Mouse (Mus musculus) hindbrain, embryonic 16.5 days (tissue): ENCODE measurements at regions not wholly inside any gene's neighbourhood (a gene's known extent, or its start where the extent isn't known, plus 50 kb on each side); places are given as distances from the start of the nearest gene placed in this dataset.

Experiments
- ATAC-seq: fragments of 200-750 bp; cut with Nextera tagmentation; 2 replicates; pipeline ENCODE4 v1.8.0; 2017; ENCODE audit warnings: moderate TSS enrichment, moderate library complexity
- H3K27ac ChIP-seq: fragments of 300-500 bp; sonication (generic); 2 replicates; pipeline ENCODE4 v1.5.1; 2014; ENCODE audit warnings: low read depth, mild to moderate bottlenecking, control low read depth, low read length, moderate library complexity
- H3K27me3 ChIP-seq: fragments of 300-500 bp; sonication (generic); replicated peaks from 2 replicates; pipeline ENCODE4 v1.6.1; 2014; ENCODE audit warnings: low read length; ENCODE audit not compliant: control insufficient read depth, insufficient read depth
- H3K36me3 ChIP-seq: fragments of 300-500 bp; sonication (generic); 2 replicates; pipeline ENCODE4 v1.6.1; 2014; ENCODE audit warnings: mild to moderate bottlenecking, low read length, moderate library complexity, mixed read lengths; ENCODE audit not compliant: control insufficient read depth, insufficient read depth
- H3K4me1 ChIP-seq: fragments of 300-500 bp; sonication (generic); 2 replicates; pipeline ENCODE4 v1.6.1; 2014; ENCODE audit warnings: low read depth, low read length; ENCODE audit not compliant: control insufficient read depth, insufficient read depth
- H3K4me2 ChIP-seq: fragments of 300-500 bp; sonication (generic); 2 replicates; pipeline ENCODE4 v1.6.1; 2014; ENCODE audit warnings: mild to moderate bottlenecking, low read length, control low read depth, moderate library complexity
- H3K4me3 ChIP-seq: fragments of 300-500 bp; sonication (generic); 2 replicates; pipeline ENCODE4 v1.5.1; 2014; ENCODE audit warnings: mild to moderate bottlenecking, low read length, control low read depth, moderate library complexity
- H3K9ac ChIP-seq: fragments of 300-500 bp; sonication (generic); 2 replicates; pipeline ENCODE4 v1.6.1; 2014; ENCODE audit warnings: low read depth, mild to moderate bottlenecking, control low read depth, low read length, moderate library complexity
- H3K9me3 ChIP-seq: fragments of 300-500 bp; sonication (generic); 2 replicates; pipeline ENCODE4 v1.6.1; 2014; ENCODE audit warnings: mild to moderate bottlenecking, low read length, moderate library complexity; ENCODE audit not compliant: control insufficient read depth
- WGBS: fragments of 180-500 bp; shearing (Covaris S2); extraction: QIAGEN DNeasy Blood & Tissue Kit; methylation state at CpG from one replicate; pipeline ENCODE4 v1.1.7; 2014; 5-methylcytosine and 5-hydroxymethylcytosine counted together

DNA sequence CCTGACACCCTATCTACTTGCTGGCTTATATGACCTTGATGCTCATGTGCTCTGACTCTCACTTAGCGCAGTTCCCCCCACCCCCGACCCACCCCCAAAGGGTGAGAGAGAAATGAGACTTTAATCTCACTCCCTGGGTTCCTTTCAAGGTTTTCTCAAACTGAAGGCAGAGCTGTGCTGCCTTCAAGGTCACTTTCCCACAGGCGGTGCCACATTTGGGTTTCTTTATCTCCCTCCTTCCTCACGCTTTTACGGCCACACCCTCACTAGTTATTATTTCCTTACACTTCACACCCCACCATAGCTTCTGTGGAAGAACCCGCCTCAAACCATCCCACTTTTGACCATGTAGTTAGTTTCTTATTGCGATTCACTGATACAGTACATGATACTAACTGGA, 244.1 kb upstream of the Nr5a2 start:
- no peak overlapping the region for H3K27ac ChIP-seq
- 87% methylated on average over 7 of the region's 7 CpGs for WGBS
- H3K27me3 ChIP-seq = no peaks in the 10 kb centered on the region
- no peaks in the 10 kb centered on the region for H3K36me3 ChIP-seq
- no peak overlapping the region for H3K9ac ChIP-seq
- no peaks in the 10 kb centered on the region for H3K9me3 ChIP-seq
- ATAC-seq = no peak
- H3K4me1 ChIP-seq = no peaks in the 10 kb centered on the region
- no peak overlapping the region for H3K4me3 ChIP-seq
- H3K4me2 ChIP-seq = no peak overlapping the region

DNA sequence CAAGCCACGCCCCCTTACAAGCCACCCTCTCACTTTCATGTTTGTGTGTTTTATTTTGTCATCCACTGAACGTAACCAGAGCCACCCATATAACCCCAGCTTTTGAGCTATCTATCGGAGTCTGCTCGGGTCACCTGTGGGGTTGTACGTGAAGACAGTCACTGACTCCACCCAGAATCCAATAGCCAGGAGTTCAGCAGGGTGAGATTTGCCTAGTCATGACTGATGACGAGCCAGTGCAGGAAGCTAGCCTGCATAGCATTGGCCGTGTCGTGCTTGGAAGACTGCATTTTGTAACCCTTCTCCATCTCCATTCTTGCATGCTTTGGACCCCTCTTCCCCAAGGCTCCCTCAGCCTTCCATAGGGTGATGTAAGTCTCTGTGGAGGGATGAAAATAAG, 243.3 kb upstream of the Nr5a2 start:
- Histone ChIP-seq H3K4me1 (no peaks in the 10 kb centered on the region), H3K27me3 (no peaks in the 10 kb centered on the region), H3K4me2 (no peak overlapping the region), H3K36me3 (no peaks in the 10 kb centered on the region), H3K9ac (no peak overlapping the region), H3K4me3 (no peak overlapping the region), H3K27ac (no peak overlapping the region), H3K9me3 (no peaks in the 10 kb centered on the region)
- ATAC-seq = no peak
- WGBS = 82% methylated on average over 8 of the region's 8 CpGs

DNA sequence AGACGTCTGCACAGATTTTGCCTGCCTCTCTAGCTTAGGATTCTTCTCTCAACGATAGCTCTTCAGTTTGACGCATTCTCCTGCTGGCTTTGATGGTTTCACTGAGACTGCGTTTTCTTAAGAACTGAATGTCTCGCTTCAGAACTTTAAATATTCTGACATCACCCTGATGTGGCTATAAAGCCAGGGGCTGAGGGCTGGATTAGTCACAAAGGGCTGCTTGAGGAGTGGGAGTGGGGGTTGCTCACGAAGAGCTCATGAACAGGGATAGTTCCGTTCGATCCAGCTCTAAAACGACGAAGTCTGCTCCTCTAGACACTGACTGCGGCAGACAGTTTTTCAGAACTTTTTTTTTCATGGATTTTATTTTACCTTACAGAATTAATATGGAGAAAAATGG, 240.7 kb upstream of the Nr5a2 start:
- Histone ChIP-seq H3K9me3 (no peaks in the 10 kb centered on the region), H3K36me3 (no peaks in the 10 kb centered on the region), H3K9ac (no peak overlapping the region), H3K4me2 (no peak overlapping the region), H3K4me1 (no peaks in the 10 kb centered on the region), H3K27ac (no peak overlapping the region), H3K27me3 (no peaks in the 10 kb centered on the region), H3K4me3 (no peak overlapping the region)
- ATAC-seq = no peak
- WGBS = 69% methylated on average over 11 of the region's 11 CpGs

DNA sequence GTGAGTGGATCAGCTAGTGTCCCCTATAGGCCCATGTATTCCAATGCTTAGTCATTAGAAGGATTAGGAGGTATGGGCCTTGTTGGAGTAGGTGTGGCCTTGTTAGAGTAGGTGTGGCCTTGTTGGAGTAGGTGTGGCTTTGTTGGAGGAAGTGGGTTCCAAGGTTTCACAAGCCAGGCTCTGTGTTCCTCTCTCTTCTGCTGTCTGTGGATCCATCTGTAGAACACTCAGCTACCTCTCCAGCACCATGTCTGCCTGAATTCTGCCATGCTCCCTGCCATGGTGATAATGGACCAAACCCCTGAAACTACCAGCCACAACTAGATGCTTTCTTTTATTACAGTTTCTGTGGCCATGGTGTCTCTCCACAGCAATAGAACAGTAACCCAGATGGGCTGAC, 235.7 kb upstream of the Nr5a2 start:
- no peaks in the 10 kb centered on the region for H3K27me3 ChIP-seq
- H3K4me2 ChIP-seq = no peak overlapping the region
- H3K4me3 ChIP-seq = no peak overlapping the region
- H3K36me3 ChIP-seq = no peaks in the 10 kb centered on the region
- H3K9ac ChIP-seq = no peak overlapping the region
- no peak overlapping the region for H3K27ac ChIP-seq
- no peaks in the 10 kb centered on the region for H3K9me3 ChIP-seq
- no peak for ATAC-seq
- H3K4me1 ChIP-seq = no peaks in the 10 kb centered on the region

GRCm38 (mm10) chr1:137195065-137195620, 234.9 kb upstream of the Nr5a2 start:
- H3K27me3 ChIP-seq = no peaks in the 10 kb centered on the region
- H3K27ac ChIP-seq = no peak overlapping the region
- H3K9ac ChIP-seq = no peak overlapping the region
- WGBS = 54% methylated on average over 3 of the region's 3 CpGs
- H3K36me3 ChIP-seq = no peaks in the 10 kb centered on the region
- H3K4me3 ChIP-seq = no peak overlapping the region
- H3K4me1 ChIP-seq = no peaks in the 10 kb centered on the region
- no peak for ATAC-seq
- H3K9me3 ChIP-seq = no peaks in the 10 kb centered on the region
- no peak overlapping the region for H3K4me2 ChIP-seq

DNA sequence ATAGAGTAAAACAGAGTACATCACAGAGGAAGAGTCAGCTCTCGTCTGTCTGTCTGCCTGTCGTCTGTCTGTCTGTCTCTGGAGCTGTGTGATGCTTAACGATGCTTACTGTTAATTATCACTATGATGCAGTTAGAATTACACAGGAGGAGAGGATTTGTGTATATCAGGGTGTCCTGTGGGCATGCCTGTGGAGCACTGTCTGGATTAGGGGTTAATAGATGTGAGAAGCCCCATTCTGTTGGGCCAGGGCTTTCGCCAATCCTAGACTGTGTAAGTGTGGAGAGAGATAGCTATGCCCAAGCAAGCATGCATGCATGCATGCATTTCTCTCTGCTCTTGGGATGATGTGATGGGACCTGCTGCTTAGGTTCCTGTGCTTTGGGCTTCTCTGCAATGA, 218.0 kb upstream of the Nr5a2 start:
- no peak for ATAC-seq
- H3K27me3 ChIP-seq = no peaks in the 10 kb centered on the region
- no peaks in the 10 kb centered on the region for H3K36me3 ChIP-seq
- 89% methylated on average over 4 of the region's 4 CpGs for WGBS
- H3K4me2 ChIP-seq = no peak overlapping the region
- H3K4me1 ChIP-seq = no peaks in the 10 kb centered on the region
- no peak overlapping the region for H3K27ac ChIP-seq
- no peak overlapping the region for H3K9ac ChIP-seq
- H3K4me3 ChIP-seq = no peak overlapping the region
- H3K9me3 ChIP-seq = no peaks in the 10 kb centered on the region

- Histone ChIP-seq H3K27ac (no peak overlapping the region), H3K4me3 (no peak overlapping the region), H3K9me3 (no peaks in the 10 kb centered on the region), H3K9ac (no peak overlapping the region), H3K4me2 (no peak overlapping the region), H3K4me1 (no peaks in the 10 kb centered on the region), H3K36me3 (no peaks in the 10 kb centered on the region), H3K27me3 (no peaks in the 10 kb centered on the region)
- WGBS = 58% methylated on average over 15 of the region's 15 CpGs
- ATAC-seq = no peak
These were observed 216.4 kb upstream of the Nr5a2 start for GRCm38 (mm10) chr1:137176696-137177095.

GRCm38 (mm10) chr1:137174081-137174480, 213.8 kb upstream of the Nr5a2 start:
- no peak for ATAC-seq
- Histone ChIP-seq H3K9me3 (no peaks in the 10 kb centered on the region), H3K27ac (no peak overlapping the region), H3K4me2 (no peak overlapping the region), H3K27me3 (no peaks in the 10 kb centered on the region), H3K4me1 (no peaks in the 10 kb centered on the region), H3K9ac (no peak overlapping the region), H3K4me3 (no peak overlapping the region), H3K36me3 (no peaks in the 10 kb centered on the region)
- 36% methylated on average over 5 of the region's 5 CpGs for WGBS

DNA sequence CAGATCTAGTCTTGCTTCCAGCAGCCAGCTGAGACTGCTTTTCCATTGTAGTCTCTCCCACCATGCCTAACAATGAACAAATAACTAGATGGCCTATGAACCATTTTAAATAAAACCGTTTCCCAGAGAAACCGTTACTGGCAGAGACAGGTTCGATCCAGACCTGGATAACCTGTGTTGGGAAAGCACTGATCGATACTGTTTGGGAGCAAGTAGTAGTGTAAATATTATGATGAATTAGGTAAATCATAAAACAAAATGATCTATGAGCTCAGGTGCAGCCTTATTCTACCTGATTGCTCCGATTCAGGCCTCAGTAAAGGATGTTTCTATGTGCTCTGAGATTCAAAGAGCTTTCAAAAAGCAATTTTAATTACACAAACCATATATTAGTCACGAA, 211.9 kb upstream of the Nr5a2 start:
- Histone ChIP-seq H3K9ac (no peak overlapping the region), H3K4me1 (no peaks in the 10 kb centered on the region), H3K27ac (no peak overlapping the region), H3K36me3 (no peaks in the 10 kb centered on the region), H3K4me3 (no peak overlapping the region), H3K9me3 (no peaks in the 10 kb centered on the region), H3K27me3 (no peaks in the 10 kb centered on the region), H3K4me2 (no peak overlapping the region)
- 72% methylated on average over 6 of the region's 6 CpGs for WGBS
- ATAC-seq = no peak

DNA sequence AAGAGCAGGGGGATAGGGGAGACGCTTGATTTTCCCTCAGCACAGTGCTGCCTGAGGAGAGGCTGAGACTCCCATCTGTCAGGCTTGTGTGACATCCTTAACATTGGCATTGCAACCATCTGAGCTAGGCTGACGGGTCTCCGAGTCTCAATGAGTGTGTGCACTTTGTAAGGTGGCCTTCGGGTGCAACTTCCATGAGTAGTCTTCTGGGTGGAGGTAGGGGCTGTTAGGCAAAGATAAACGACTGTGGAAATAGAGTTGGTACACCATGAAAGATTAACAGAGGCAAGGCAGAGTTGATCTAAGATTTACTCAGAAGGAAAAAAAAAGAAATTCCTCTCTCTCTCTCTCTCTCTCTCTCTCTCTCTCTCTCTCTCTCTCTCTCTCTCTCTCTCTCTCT, 211.2 kb upstream of the Nr5a2 start:
- H3K36me3 ChIP-seq = no peaks in the 10 kb centered on the region
- no peaks in the 10 kb centered on the region for H3K4me1 ChIP-seq
- H3K9me3 ChIP-seq = no peaks in the 10 kb centered on the region
- WGBS = 58% methylated on average over 5 of the region's 5 CpGs
- no peak overlapping the region for H3K27ac ChIP-seq
- H3K9ac ChIP-seq = no peak overlapping the region
- no peak overlapping the region for H3K4me2 ChIP-seq
- no peaks in the 10 kb centered on the region for H3K27me3 ChIP-seq
- ATAC-seq = no peak
- no peak overlapping the region for H3K4me3 ChIP-seq
